Mouse (Mus musculus): ENCODE measurements around the gene Col28a1. TPM values are rescaled to one million over a fixed set of nuclear protein-coding genes. Genes with fewer than 3 reads are reported as not detected.
"Not testable (repeated sequence)": the region's sequence is repeated elsewhere in the genome, so short reads cannot be mapped to it uniquely, and the experiment has no call there.

Gene Col28a1
- polyA plus RNA-seq, 1 experiment from 2014 or later, result 0.32 TPM

DNA sequence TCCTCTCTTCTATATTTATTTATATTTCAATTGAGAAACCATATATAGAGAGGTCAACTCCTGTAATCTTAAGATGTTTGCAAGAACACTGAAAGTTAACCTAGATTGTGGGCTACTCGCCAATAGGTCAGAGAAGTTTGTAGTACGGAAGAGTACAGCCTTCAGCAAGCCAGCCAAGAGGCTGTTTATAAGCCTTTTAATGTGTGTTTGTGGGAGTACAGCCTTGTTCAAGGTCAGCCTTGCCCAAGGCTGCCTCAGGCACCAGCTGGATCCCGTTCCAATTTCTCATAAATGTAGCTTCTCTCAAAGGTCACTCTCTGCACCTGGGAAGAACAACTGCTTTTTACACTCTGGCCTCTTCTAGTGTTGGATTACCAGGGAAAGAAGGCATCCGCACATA is 146.0 kb downstream of the Col28a1 start:
- 24% methylated on average over 4 of the region's 4 CpGs for WGBS
- Histone ChIP-seq H3K4me3 (ENCODE audit: low read length) (no peak overlapping the region), H3K27me3 (ENCODE audit: insufficient read depth, low read length) (no peaks in the 10 kb centered on the region), H3K36me3 (ENCODE audit: insufficient read depth, low read length) (no peaks in the 10 kb centered on the region), H3K27ac (ENCODE audit: low read length) (no peak overlapping the region), H3K4me2 (replicated peaks; ENCODE audit: low read depth, low read length) (no peak overlapping the region), H3K9ac (replicated peaks; ENCODE audit: low read length) (no peak overlapping the region), H3K9me3 (ENCODE audit: low read length) (no peaks in the 10 kb centered on the region), H3K4me1 (ENCODE audit: insufficient read depth, low read length) (no peaks in the 10 kb centered on the region)
- peak; percentile 35; the same call in 1 of the 2 replicates for ATAC-seq (ENCODE audit: low FRiP score, low TSS enrichment)

DNA sequence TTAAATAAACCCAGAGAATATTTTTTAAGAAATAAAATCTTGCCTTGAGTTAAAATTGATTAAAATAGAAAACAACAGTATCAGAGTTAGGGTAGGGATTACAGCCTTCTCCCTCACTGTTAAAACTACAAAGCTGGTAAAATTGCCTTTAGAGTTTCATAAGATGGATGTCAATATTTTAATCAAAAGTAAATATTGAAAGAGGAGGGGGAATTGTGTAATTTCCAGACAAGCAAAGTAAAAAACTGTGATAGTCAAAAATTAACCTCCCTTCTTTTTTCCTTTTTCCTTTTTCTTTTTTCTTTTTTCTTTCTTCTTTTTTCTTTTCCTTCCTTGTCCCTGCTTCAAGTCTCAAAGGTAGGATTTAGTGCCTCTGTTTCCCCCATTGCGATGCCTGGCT is 146.6 kb downstream of the Col28a1 start:
- H3K4me3 ChIP-seq (ENCODE audit: low read length), result no peak overlapping the region
- H3K9me3 ChIP-seq (ENCODE audit: low read length), result no peaks in the 10 kb centered on the region
- 83% methylated on average over 1 of the region's 1 CpGs for WGBS
- H3K36me3 ChIP-seq (ENCODE audit: insufficient read depth, low read length), result no peaks in the 10 kb centered on the region
- H3K4me2 ChIP-seq (replicated peaks; ENCODE audit: low read depth, low read length), result no peak overlapping the region
- ATAC-seq (ENCODE audit: low FRiP score, low TSS enrichment), result no peak
- no peaks in the 10 kb centered on the region for H3K4me1 ChIP-seq (ENCODE audit: insufficient read depth, low read length)
- H3K27ac ChIP-seq (ENCODE audit: low read length), result no peak overlapping the region
- no peak overlapping the region for H3K9ac ChIP-seq (replicated peaks; ENCODE audit: low read length)
- no peaks in the 10 kb centered on the region for H3K27me3 ChIP-seq (ENCODE audit: insufficient read depth, low read length)

DNA sequence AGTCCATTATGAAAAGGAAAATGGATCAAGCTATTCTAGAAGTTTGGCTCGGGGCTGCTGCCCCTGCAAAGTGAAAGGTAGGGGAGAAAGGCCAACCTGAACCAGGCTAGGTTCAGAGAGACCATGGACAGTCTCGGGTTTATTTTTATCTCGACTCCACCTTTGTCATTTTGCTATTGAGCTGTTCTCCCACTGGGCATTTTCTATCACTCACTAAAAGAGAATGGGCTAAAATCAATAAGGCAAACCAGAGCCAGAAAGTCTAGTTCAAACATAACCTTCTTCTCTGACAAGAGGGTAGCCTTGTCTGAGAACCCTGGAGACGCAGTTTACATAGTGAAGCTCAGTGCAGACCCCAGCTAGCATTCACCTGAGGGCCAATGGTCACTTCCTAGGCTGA is 163.7 kb downstream of the Col28a1 start:
- no peak for ATAC-seq (ENCODE audit: low FRiP score, low TSS enrichment)
- H3K9ac ChIP-seq (replicated peaks; ENCODE audit: low read length), result no peak overlapping the region
- 74% methylated on average over 4 of the region's 4 CpGs for WGBS
- no peaks in the 10 kb centered on the region for H3K9me3 ChIP-seq (ENCODE audit: low read length)
- no peaks in the 10 kb centered on the region for H3K36me3 ChIP-seq (ENCODE audit: insufficient read depth, low read length)
- no peaks in the 10 kb centered on the region for H3K4me1 ChIP-seq (ENCODE audit: insufficient read depth, low read length)
- no peaks in the 10 kb centered on the region for H3K27me3 ChIP-seq (ENCODE audit: insufficient read depth, low read length)
- H3K27ac ChIP-seq (ENCODE audit: low read length), result no peak overlapping the region
- H3K4me3 ChIP-seq (ENCODE audit: low read length), result no peak overlapping the region
- H3K4me2 ChIP-seq (replicated peaks; ENCODE audit: low read depth, low read length), result no peak overlapping the region

DNA sequence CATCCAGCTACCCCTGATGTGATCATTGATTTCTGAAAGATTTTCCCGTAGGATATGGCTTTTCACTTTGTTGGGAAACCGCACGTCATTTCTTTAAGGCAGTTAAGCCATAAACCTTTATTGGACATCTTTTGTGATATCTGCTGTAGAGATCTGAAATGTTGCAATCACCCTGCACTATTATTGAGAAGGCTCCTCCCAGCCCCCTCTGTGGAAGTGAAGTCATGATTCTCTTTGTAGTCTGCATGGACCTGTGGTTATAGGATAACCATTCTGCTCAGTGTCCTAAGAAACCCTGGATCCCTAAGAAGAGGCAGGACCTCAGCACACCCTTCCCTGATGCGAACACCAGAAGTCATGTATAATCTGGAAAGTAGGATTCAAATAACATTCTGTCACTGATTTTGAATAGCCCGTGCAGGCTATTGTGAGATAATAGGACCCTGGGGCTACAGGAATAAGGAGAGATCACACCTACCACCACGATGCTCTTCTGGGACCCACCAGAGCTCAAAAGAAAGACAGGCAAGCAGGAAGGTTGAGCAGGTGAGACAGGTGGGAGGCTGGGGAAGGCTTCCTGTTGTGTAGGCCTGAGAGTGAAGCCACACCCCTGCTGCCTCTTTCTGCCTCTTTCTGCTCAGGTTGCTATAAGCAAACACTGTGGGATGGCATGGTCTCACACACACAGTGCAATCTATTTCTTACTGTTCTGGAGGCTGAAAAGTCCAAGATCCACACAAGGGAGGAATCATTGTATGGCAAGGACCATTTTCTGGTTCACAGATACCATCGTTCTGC is 166.9 kb downstream of the Col28a1 start:
- ATAC-seq (ENCODE audit: low FRiP score, low TSS enrichment), result no peak

DNA sequence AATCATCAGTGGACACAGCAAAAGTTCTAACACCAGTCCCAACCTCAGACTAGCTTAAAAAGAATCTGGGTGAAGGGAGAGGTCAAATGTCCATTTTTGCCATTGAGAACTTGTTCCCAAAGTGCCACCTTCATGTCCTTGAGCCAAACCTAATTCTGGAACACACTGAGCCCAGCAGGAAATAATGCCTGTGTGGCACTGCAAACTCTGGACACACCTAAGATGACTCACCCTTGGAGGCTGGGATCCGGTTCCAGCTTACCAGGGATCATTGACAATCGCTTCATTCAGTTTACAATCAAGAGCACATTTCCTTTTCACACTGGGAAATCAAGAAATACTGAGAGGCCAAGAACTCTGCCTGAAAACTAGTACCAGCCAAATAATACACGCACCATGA is 168.9 kb downstream of the Col28a1 start:
- H3K4me3 ChIP-seq (ENCODE audit: low read length), result no peak overlapping the region
- H3K4me2 ChIP-seq (replicated peaks; ENCODE audit: low read depth, low read length), result no peak overlapping the region
- no peak for ATAC-seq (ENCODE audit: low FRiP score, low TSS enrichment)
- no peaks in the 10 kb centered on the region for H3K4me1 ChIP-seq (ENCODE audit: insufficient read depth, low read length)
- 84% methylated on average over 3 of the region's 3 CpGs for WGBS
- H3K27me3 ChIP-seq (ENCODE audit: insufficient read depth, low read length), result no peaks in the 10 kb centered on the region
- H3K36me3 ChIP-seq (ENCODE audit: insufficient read depth, low read length), result no peaks in the 10 kb centered on the region
- H3K27ac ChIP-seq (ENCODE audit: low read length), result no peak overlapping the region
- H3K9me3 ChIP-seq (ENCODE audit: low read length), result no peaks in the 10 kb centered on the region
- no peak overlapping the region for H3K9ac ChIP-seq (replicated peaks; ENCODE audit: low read length)

More for the DNA sequence above, 166.9 kb downstream of the Col28a1 start:
- H3K36me3 ChIP-seq (ENCODE audit: insufficient read depth, low read length), result no peaks in the 10 kb centered on the region
- H3K27me3 ChIP-seq (ENCODE audit: insufficient read depth, low read length), result no peaks in the 10 kb centered on the region
- no peak overlapping the region for H3K4me3 ChIP-seq (ENCODE audit: low read length)
- H3K9ac ChIP-seq (replicated peaks; ENCODE audit: low read length), result no peak overlapping the region
- 88% methylated on average over 7 of the region's 7 CpGs for WGBS
- no peaks in the 10 kb centered on the region for H3K9me3 ChIP-seq (ENCODE audit: low read length)
- no peaks in the 10 kb centered on the region for H3K4me1 ChIP-seq (ENCODE audit: insufficient read depth, low read length)
- H3K27ac ChIP-seq (ENCODE audit: low read length), result no peak overlapping the region
- H3K4me2 ChIP-seq (replicated peaks; ENCODE audit: low read depth, low read length), result no peak overlapping the region

DNA sequence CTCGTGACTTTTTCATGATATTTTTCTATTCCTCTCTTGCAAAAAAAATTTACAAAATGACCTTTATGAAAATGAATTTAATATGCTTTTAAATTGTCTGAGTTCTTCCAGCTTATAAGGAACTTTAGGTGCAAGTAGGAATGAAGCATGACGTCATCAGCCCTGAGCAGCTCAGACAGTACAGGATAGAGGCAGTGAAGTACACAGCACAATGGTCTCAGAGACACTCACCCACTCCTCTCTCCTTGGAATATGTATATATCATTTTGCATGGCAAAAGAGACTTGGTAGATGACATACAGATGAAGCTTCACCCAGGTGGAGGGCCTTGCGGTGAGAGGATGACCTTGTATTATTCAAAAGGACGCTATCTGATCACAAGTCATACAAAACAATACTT is 197.7 kb downstream of the Col28a1 start:
- no peaks in the 10 kb centered on the region for H3K4me1 ChIP-seq (ENCODE audit: insufficient read depth, low read length)
- no peaks in the 10 kb centered on the region for H3K9me3 ChIP-seq (ENCODE audit: low read length)
- H3K4me2 ChIP-seq (replicated peaks; ENCODE audit: low read depth, low read length), result no peak overlapping the region
- no peak overlapping the region for H3K4me3 ChIP-seq (ENCODE audit: low read length)
- 87% methylated on average over 4 of the region's 4 CpGs for WGBS
- no peak overlapping the region for H3K9ac ChIP-seq (replicated peaks; ENCODE audit: low read length)
- no peaks in the 10 kb centered on the region for H3K36me3 ChIP-seq (ENCODE audit: insufficient read depth, low read length)
- no peaks in the 10 kb centered on the region for H3K27me3 ChIP-seq (ENCODE audit: insufficient read depth, low read length)
- ATAC-seq (ENCODE audit: low FRiP score, low TSS enrichment), result no peak
- no peak overlapping the region for H3K27ac ChIP-seq (ENCODE audit: low read length)

DNA sequence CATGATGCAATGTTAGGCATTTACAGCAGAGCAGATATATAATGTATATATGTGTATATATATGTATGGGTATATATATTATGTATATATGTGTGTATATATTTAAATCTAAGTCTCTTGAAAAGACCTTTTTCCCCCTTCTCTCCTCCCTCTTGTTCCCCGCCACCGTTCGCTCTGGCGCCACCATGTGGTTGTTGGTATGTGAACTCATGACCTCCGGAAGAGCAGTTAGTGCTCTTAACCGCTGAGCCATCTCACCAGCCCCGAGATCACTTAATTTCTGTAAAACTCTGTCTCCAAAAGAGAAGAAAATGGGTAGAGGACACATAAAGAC is 208.8 kb downstream of the Col28a1 start:
- no peak overlapping the region for H3K9ac ChIP-seq (replicated peaks; ENCODE audit: low read length)
- 36% methylated on average over 7 of the region's 7 CpGs for WGBS
- ATAC-seq (ENCODE audit: low FRiP score, low TSS enrichment), result peak; percentile 59; the same call in 1 of the 2 replicates
- H3K4me3 ChIP-seq (ENCODE audit: low read length), result peak overlapping the region; percentile 35
- H3K36me3 ChIP-seq (ENCODE audit: insufficient read depth, low read length), result no peaks in the 10 kb centered on the region
- H3K27ac ChIP-seq (ENCODE audit: low read length), result no peak overlapping the region
- no peaks in the 10 kb centered on the region for H3K27me3 ChIP-seq (ENCODE audit: insufficient read depth, low read length)
- H3K4me2 ChIP-seq (replicated peaks; ENCODE audit: low read depth, low read length), result peak overlapping the region; percentile 46
- no peaks in the 10 kb centered on the region for H3K4me1 ChIP-seq (ENCODE audit: insufficient read depth, low read length)
- no peaks in the 10 kb centered on the region for H3K9me3 ChIP-seq (ENCODE audit: low read length)

DNA sequence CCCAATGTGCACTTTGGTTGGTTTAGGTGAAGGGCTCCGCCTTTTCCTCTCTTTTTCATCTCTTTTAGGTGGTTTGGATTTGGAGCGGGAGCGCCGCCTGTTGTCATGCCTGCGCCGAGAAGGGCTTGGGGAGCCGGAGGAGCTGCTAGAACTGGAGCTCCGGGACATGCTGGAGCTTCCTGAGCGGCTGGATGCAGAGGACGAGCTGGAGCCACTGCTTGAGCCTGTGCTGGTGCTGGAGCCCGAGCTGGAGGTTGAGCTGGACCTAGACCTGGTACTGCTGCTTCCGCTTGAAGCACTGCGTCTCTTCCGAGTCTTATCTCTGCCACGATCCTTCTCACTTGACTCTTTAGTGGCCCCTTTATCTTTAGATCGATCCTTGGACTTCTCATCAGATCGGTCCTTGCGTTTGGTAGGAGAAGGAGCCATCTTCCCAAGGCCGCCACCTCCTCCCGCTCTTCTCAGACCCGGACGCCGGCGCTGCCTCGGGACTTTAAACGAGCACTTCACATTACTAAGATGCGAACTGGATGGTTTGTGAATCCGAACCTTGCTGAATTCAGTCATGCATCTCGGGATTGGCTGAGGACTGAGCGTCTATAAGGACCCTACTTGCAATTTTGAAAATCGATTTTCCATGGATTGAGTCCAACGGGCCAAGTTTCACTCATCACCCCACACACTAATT is 209.3 kb downstream of the Col28a1 start:
- not testable (repeated sequence) for H3K27ac ChIP-seq (ENCODE audit: low read length); H3K4me1 ChIP-seq (ENCODE audit: insufficient read depth, low read length); H3K9me3 ChIP-seq (ENCODE audit: low read length); H3K27me3 ChIP-seq (ENCODE audit: insufficient read depth, low read length); H3K36me3 ChIP-seq (ENCODE audit: insufficient read depth, low read length); H3K9ac ChIP-seq (replicated peaks; ENCODE audit: low read length)
- WGBS, result 64% methylated on average over 30 of the region's 32 CpGs
- Histone ChIP-seq H3K4me3 (ENCODE audit: low read length) (peak overlapping the region; percentile 35), H3K4me2 (replicated peaks; ENCODE audit: low read depth, low read length) (peak overlapping the region; percentile 46)
- peak; percentile 71; the same call in 1 of the 2 replicates for ATAC-seq (ENCODE audit: low FRiP score, low TSS enrichment)

DNA sequence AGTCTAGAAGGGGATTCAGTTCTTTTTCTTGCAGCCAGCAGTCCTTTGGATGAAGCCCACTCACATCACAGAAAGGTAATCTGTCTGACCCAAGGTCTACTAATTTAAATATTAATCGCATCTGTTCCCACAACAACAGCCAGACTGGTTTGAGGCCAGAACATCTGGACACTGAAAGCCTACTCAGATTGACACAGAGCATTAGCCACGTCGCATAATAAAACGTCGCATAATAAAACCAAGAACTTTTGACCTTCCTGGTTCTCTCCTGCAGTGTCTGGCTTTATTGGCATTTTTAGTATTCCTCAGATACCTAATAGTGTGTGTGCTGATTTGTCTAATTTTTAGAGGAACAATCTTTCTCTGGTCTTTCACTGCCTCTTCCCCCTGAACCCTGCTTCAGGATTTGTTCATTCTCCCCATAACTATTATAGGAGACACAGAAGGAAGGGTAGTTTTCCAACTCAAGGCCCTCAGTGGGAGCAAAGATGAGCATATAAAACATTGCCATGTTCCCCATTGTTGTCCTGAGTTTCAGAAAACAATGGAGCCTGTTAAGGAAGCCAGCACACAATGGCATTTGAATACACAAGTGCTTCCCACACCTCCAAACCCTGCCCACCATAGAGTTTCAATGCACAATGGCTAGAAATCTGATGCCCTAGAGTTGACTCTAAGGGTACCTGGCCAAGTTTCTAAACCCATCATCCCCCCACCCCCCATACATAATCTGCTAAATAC is 221.2 kb downstream of the Col28a1 start:
- Histone ChIP-seq H3K9me3 (ENCODE audit: low read length) (no peaks in the 10 kb centered on the region), H3K27ac (ENCODE audit: low read length) (no peak overlapping the region), H3K27me3 (ENCODE audit: insufficient read depth, low read length) (no peaks in the 10 kb centered on the region), H3K4me3 (ENCODE audit: low read length) (no peak overlapping the region), H3K4me1 (ENCODE audit: insufficient read depth, low read length) (peaks cover 4% of the 10 kb centered on the region), H3K36me3 (ENCODE audit: insufficient read depth, low read length) (no peaks in the 10 kb centered on the region), H3K4me2 (replicated peaks; ENCODE audit: low read depth, low read length) (no peak overlapping the region), H3K9ac (replicated peaks; ENCODE audit: low read length) (no peak overlapping the region)
- 22% methylated on average over 5 of the region's 5 CpGs for WGBS
- ATAC-seq (ENCODE audit: low FRiP score, low TSS enrichment), result no peak

DNA sequence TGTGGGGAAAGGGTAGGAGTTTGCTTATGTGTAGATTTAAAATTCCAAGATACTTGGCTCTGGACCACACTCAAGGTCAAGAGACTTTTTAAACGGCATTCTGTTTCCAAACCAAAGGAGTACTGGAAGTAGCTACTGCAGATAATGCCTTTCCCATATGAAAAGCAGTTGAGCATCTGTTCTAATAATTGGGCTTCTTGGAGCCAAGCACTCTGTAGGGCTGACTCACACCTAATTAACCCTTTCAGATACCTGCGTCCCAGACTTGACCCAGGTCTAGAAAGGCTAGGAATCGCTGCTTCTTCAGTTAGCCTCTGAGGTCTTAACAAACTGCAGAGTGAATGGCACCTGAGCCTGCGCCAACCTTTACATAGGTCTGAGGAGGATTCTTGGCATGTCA is 223.0 kb downstream of the Col28a1 start:
- no peak for ATAC-seq (ENCODE audit: low FRiP score, low TSS enrichment)
- no peak overlapping the region for H3K4me2 ChIP-seq (replicated peaks; ENCODE audit: low read depth, low read length)
- H3K4me3 ChIP-seq (ENCODE audit: low read length), result no peak overlapping the region
- no peaks in the 10 kb centered on the region for H3K36me3 ChIP-seq (ENCODE audit: insufficient read depth, low read length)
- H3K4me1 ChIP-seq (ENCODE audit: insufficient read depth, low read length), result peaks cover 14% of the 10 kb centered on the region
- no peak overlapping the region for H3K27ac ChIP-seq (ENCODE audit: low read length)
- H3K27me3 ChIP-seq (ENCODE audit: insufficient read depth, low read length), result no peaks in the 10 kb centered on the region
- H3K9ac ChIP-seq (replicated peaks; ENCODE audit: low read length), result no peak overlapping the region
- WGBS, result 74% methylated on average over 4 of the region's 4 CpGs
- H3K9me3 ChIP-seq (ENCODE audit: low read length), result no peaks in the 10 kb centered on the region

Data from kidney, embryonic 16.5 days (tissue).